Mouse (Mus musculus) cerebellum, adult 2 months (tissue): Measurements from ENCODE around the gene Guca1a.

Experiments used
- CTCF ChIP-seq: fragments of 200-500 bp; IDR thresholded peaks from 2 replicates; pipeline ENCODE4 v1.5.1; 2011; ENCODE audit warnings: low read depth, mild to moderate bottlenecking, control low read depth, low read length, moderate library complexity, borderline replicate concordance; ENCODE audit not compliant: insufficient read depth
- POLR2A ChIP-seq: fragments of 200-500 bp; IDR thresholded peaks from 2 replicates; pipeline ENCODE4 v1.6.1; 2011; ENCODE audit warnings: low read length, control low read depth, borderline replicate concordance; ENCODE audit not compliant: insufficient read depth

GRCm38 (mm10) chr17:47376779-47377280 is 23.6 kb downstream of the Guca1a start:
- no peak for TF ChIP-seq CTCF
- TF ChIP-seq POLR2A = no peak
